Mouse (Mus musculus) CH12F3 (cell line): ENCODE results near the gene Ackr4.

Source experiments
- in situ Hi-C: fragments of 300-500 bp; cut with MboI; formaldehyde crosslinking; loops from 2 replicates; pipeline ENCODE4 v1.14.3; 2020; ENCODE audit warnings: low sequenced_read_pairs

Gene Ackr4

GRCm38 (mm10) chr9:104051028-104051427, 75.7 kb downstream of the Ackr4 start:
- in situ Hi-C loops = no loop called here

- in situ Hi-C loops = no loop called here
Observed at GRCm38 (mm10) chr9:104043676-104044075, 83.1 kb downstream of the Ackr4 start.

- in situ Hi-C loops = no loop called here
Observed at GRCm38 (mm10) chr9:104040362-104040761, 86.4 kb downstream of the Ackr4 start, which contains the start of gene Gm28305. TSS of gene Gm28305 (plus strand) at chr9:104040662.

GRCm38 (mm10) chr9:104039742-104040141, 87.0 kb downstream of the Ackr4 start:
- in situ Hi-C loops = no loop called here

- in situ Hi-C loops = no loop called here
Observed at GRCm38 (mm10) chr9:104039031-104039695, 87.6 kb downstream of the Ackr4 start.

GRCm38 (mm10) chr9:104038266-104038665, 88.5 kb downstream of the Ackr4 start:
- in situ Hi-C loops = no loop called here

GRCm38 (mm10) chr9:104035261-104036015, 91.3 kb downstream of the Ackr4 start:
- in situ Hi-C loops = no loop called here

GRCm38 (mm10) chr9:104034718-104035117, 92.0 kb downstream of the Ackr4 start:
- in situ Hi-C loops = no loop called here

- in situ Hi-C loops = no loop called here
Observed at GRCm38 (mm10) chr9:104034231-104034630, 92.5 kb downstream of the Ackr4 start.
